Mouse (Mus musculus): Measurements from ENCODE around the gene Npy4r.

The Npy4r gene

DNA sequence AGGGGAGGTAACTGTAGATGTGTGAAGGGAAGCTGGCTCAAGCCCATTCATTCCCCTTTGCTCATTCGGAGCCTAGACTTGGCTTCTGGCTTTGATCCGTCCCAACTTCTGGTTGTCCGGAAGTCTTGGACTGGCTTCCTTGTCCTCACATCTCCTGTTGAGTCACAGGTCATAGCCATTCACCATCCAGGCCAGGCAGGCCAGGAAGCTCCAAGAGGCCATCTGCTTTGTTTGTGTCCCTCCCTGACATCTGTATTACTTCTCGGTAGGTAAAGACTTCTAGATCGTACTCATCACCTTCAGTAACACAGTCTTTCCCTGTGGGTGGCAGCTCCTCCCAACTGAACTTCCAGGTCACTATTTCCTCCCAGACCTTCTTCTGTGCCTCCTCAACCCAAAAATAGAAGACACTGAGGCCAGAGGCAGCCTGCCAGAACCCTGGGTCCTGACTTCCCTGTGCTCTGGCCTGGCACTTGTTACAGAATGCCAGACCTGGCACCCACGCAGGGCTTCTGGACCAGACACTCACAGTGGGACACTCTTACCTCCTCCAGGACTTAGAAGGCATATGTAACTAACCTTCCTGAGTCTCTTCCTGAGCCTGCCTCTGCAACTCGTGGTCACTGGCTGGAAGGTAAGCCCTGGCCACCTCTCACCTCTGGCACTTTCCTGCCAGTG is 33.1 kb downstream of the Npy4r start:
- DNase-seq (ENCODE audit: low read depth, low spot score), result no peak

DNA sequence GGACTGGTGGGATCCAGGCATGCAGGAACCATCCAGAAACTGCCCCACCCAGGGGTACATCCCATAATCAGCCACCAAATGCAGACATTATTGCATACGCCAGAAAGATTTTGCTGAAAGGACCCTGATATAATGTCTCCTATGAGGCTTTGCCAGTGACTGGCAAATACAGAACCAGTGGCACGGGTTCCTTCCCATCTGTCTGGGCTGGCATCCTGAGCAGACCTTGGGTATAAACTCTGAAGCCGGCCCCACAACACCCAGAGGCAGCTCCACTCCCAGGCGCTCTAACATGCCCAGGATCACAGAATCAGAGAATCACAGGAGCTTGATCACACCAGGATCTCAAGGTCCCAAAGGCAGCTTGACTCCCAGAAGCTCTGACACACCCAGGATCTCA is 38.0 kb downstream of the Npy4r start:
- DNase-seq (ENCODE audit: low read depth, low spot score), result no peak

GRCm38 (mm10) chr14:34107594-34107993 is 44.7 kb downstream of the Npy4r start:
- no peak for DNase-seq (ENCODE audit: low read depth, low spot score)

DNA sequence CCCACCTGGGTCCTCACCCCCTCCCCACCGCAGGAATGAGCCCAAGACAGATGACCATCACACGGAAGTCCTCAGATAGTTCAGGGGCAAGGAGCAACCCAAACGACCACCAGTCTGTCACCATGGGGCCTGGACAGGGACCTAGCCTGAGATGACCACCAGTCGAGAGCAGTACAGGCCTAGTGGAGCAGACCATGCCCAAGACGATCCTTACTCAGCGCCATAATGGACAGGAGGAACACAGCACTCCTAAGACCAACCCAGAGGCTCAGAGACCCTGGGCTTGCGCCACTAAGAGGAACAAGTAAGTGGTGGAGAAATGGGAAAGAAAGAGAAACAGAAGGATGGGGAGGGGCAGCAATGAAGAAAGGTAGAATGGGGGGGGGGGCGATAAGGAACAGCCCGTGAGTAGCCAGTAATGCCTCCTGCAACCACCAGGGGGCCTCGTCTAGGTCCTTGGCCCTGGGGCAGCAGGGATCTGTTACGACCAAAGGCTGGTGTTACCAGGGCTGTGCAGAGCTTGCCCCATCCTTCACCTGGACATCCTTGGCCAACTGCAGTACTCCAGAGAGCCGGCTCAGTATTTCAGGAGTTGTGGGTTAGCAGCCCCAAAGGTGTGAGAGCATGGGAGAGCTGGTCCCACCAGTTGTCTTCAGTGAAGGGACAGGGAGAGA is 45.8 kb downstream of the Npy4r start:
- DNase-seq (ENCODE audit: low read depth, low spot score), result peak; percentile 55

GRCm38 (mm10) chr14:34104892-34105291 is 47.4 kb downstream of the Npy4r start:
- DNase-seq (ENCODE audit: low read depth, low spot score), result peak; percentile 64

DNA sequence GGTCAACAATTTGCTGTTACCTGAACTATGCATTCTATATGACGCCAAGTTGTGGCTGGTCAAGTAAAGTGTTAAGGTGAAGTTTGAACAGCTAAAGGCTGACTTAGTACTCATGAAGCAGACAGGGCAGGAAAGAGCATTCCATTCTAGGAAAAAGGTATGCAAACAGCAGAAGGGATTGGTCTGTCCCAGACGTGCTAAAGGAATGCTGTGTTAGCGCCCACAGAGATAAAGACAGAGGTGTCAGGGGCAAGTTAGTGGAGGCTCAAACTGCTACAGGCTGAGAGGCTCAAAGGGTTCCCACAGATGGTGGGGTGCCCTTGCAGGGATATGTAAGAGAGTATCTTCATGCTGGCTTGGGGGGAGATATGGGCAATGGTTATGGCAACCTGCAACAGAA is 48.4 kb downstream of the Npy4r start:
- no peak for DNase-seq (ENCODE audit: low read depth, low spot score)

GRCm38 (mm10) chr14:34102601-34103000 is 49.7 kb downstream of the Npy4r start, which contains the start of gene A630023A22Rik:
Gene A630023A22Rik, minus strand, starts transcription at chr14:34102754.
- DNase-seq (ENCODE audit: low read depth, low spot score), result no peak

DNA sequence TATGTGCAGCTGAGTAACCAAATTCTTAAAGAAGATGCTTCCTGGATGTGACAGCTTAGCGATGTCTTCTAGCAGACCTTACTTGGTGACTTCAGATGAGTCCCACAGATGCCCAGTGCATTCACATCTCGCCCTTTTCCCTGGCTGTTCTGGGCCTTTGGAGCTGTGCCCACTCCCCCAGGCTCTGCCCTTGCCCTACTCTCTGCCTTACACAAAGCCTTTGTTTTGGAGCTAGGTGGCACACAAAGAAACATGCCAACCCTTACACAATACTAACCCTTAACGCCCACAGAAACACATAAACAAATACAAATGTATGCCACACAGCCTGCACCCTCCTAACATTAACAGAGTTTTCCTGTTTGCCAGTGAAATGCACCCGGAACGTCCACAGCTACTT is 56.1 kb downstream of the Npy4r start:
- no peak for DNase-seq (ENCODE audit: low read depth, low spot score)

Data from ES-CJ7 (cell line).